Mouse (Mus musculus) hindlimb bud, embryonic 11.5 days (tissue): ENCODE results near the gene Tex26.

ENCODE experiments used
- DNase-seq: peaks from one replicate; pipeline ENCODE4 v3.0.0-alpha.2; 2012; ENCODE audit warnings: low read depth, low spot score; ENCODE audit errors: extremely low spot score

Gene Tex26

DNA sequence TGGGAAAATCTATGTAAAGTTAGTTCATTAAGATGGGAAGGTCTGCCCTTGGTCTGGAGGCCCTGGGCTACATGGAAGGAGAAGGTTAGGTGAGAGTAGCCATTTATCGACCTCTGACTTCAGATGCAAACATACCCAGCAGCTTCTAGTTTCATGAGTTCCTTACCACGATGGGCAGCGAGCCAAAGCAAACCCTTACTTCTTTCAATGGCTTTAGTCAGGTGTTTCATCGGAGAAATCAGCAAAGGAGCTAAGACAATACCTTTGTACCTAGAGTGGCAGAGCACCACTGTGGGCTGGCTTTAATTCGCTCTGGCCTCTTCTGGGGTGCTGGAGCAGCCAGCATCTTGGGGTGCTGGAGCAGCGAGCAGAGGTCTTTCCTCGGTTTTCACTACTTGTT lies 5.8 kb upstream of the Tex26 start:
- DNase-seq, result no peak

DNA sequence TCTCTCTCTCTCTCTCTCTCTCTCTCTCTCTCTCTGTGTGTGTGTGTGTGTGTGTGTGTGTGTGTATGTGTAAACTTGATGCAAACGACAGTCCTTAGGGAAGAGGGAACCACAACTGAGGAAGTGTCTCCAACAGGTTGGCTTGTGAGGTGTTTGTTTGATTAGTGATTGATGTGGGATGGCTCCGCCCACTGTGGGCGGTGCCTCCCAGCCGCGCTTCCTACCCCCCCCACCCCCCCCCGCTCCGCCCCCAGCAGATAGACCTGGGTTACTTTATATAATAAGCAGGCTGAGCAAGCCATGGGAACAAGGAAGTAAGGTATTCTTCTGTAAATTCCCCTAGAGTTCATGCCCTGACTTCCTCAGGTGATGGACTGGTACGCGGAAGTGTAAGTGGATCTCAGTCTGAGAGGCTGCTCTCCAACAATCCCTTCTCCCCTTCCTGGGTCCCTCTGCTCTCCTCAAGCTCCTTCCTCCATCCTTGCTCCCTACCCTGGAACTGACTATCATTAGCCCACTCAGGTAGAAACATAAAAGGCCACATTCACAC lies 5.2 kb upstream of the Tex26 start:
- no peak for DNase-seq

DNA sequence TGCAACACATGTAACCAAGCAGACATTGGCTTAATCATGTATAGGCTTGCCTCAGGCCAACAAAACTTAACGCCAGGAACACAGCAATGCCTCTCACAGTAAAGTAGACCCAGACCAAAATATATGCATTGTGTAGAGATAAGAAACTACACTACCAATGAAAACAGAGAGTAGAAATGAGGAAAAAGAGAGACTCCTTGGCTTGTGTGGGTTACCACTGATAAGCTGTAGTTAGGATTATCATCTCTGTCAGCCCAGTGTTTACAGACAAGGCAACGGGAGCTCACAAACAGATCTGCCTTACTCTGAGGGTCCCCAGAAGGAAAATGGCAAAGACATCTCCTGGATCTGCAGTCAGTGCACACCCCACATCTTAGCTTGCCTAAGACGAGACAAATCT lies 2.9 kb upstream of the Tex26 start:
- DNase-seq, result no peak

DNA sequence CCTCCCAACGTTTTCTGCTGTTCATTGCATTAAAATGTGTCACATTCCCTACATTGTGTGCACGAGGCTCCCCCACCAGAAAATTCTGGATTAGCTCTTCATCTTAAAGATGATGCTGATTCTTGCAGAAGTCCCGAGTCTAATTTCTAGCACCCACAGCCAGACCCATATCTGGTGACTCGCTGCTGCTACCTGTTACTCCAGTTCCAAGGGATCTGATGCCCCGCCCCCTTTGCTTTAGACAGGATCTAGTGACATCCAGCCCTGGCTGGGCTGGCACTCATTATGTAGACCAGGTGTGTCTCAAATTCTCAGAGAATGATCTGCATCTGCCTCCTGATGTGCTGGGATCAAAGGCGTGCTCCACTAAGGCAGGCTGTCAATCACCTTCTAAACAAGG lies 2.3 kb upstream of the Tex26 start:
- no peak for DNase-seq

DNA sequence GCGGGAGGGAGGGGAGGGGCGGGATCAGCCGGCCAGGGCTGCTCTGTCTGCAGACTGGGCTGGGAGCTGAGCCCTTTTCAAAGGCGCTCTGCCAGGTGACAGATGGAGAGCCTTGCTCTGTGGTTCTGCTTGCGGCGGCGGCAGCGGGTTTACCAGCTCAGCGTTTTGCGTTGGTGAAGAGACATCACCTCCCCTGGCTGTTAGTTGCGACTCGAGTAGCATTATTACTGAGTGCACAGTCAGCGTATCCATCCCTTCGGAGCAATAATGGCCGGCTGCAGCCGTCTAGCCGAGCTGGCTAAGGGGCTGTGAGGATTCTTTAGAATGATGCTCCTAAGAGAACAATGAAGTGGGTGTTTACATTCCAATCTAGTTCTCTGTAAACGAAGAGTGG lies 717 bp downstream of the Tex26 start:
- no peak for DNase-seq

DNA sequence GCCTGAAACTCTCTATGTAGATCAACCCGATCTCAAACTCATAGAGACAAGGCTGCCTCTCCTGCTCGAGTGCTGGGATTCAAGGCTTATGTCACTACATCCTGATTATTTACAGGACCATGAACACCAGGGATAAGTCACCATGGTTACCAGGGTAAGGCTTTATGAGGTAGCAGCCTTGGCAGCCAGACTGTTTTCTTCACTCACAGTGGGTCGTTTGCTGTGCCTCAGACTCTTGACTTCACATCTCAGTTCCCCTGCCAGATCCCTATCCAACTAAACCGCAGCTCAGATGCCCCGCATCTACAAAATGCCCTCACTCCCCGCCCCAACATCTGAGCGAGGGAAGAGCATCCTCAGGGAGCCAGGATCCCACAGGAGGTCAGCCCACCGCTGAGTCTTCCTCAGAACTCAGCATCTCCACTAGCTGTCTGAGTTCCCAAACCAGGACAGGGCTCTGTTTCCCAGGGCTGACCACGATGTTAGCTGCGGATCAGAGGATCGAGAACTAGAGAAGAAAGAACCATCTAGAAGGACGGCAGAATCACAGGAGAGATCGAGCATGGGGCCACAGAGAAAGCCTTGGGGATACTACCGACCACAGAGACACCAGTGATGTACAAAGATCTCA lies 2.3 kb downstream of the Tex26 start:
- DNase-seq, result no peak

DNA sequence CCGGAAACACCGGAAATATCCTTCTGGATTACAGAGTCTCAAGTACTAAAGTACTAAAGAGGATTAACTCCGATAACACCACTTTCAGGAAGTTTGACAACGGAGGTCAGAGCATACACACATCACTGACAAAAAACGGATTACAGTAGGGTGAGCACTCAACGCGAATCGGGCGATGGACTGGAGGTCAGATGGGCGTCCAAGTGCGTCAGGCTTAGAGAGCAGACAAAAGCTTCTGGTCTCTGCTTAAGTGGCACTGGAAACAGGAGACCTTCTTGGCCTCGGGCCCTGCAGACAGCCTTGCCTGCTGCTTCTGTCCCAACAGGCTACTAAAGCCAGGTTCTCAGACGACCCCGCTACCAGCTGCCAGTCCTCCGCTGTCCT lies 2.8 kb downstream of the Tex26 start:
- no peak for DNase-seq

DNA sequence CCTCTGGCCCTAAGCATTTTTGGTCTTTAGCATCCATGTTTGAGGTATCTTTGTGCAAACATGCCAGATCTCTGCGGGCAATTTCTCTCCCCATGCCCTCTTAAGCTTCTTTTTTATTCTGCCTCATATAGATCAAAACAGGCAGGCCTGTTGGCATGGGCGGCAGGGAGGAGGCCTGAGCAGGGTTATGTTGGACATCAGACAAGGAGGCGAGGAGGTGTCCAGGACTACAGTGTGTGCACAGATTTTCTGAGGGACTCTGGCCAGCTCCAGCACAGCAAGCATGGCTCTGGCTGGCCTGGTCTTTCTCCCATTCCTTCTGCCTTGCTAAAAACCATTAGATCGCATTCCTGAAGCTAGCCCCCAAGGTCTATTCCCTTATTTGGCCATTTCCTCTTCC lies 5.0 kb downstream of the Tex26 start:
- no peak for DNase-seq

DNA sequence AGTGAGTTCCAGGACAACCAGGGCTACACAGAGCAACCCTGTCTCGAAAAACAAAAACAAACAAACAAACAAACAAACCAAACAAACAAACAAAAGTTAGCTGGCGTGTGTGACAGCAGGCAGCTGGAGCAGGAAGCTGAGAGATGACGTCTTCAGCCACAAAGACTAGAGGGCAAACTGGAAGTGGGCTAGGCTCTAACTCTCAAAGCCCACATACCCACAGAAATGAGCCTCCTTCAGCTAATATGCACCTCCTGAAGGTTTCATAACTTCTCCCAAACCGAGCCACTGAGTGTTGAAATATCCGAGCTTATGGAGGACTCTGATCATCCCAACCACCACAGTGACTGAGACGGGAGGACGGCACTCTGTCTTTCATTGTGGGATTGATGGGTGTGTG lies 7.0 kb downstream of the Tex26 start:
- DNase-seq, result no peak

DNA sequence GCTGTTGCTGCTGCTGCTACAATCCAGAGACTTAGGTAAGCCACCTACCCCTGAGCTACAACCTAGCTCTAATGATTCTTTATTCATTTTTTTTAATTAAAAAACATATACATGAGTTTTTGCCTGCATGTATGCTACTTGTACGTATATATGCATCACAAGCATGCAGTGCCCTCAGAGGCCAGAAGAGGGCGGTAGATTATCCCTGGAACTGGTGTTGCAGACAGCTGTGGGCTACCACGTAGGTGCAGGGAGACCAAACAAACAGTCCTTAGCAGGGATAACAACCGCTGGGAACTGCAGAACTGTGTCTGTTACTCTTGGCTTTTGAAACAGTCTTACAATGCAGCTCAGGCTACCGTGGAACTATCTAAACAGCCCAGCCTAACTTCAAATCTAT lies 8.3 kb downstream of the Tex26 start:
- no peak for DNase-seq

DNA sequence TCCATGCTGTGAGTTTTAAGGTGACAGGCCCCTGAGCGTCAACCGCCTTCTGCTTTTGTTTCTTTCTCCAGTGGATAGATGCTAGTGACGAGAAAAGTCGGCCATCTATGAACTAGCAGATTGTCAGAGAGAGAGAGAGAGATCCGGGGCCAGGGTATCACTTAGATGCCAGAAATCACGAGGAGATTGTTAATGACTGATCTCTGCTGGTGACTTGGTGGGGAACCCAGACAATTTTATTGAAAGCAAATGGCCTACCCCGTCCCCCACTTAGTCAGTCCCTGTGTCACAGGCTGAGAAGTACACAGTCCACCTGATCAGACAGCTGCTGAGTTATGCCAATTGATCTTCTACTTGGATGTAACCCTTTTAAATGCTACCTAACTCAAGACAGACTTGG lies 9.9 kb downstream of the Tex26 start:
- no peak for DNase-seq

DNA sequence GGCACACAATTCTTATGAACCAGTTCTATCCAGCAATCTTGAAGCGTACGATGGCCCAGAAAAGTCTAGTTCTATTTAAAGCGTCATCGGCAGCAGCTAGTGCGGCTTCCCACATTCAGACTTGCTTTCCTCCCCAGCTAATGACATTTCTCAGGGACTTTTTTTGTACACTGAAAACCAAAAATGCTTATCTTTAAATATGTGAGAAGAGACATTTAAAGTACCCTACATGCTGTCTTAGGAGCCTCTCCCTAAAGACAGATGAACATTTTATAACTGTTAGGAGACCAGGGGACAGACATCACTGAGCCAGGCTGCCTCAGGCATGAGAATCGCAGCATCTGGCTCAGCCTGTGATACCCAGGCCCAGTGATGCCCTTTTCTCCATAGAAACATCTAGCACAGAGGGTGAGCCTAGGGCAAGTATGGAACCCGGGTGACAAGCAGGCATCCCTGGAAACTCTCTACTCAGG lies 11.8 kb downstream of the Tex26 start:
- no peak for DNase-seq

DNA sequence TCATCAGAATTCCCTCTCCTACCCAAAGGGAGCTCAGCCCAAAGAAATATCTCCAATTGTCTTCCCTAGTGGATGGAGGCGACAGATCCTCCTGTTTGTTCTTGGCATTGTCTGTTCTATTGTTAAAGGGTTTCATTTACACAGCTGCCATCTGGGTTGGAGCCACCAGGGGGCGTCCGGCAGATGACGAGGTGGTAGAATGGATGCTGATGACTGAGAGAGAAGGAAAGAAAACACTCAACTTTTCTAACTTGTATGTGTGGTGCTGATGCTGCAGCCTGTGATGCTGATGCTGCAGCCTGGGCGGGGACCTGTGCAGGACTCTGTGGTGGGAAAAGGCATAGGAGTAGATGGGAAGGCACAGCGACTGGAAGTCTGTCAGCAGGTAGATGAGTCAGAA lies 14.8 kb downstream of the Tex26 start:
- DNase-seq, result no peak

DNA sequence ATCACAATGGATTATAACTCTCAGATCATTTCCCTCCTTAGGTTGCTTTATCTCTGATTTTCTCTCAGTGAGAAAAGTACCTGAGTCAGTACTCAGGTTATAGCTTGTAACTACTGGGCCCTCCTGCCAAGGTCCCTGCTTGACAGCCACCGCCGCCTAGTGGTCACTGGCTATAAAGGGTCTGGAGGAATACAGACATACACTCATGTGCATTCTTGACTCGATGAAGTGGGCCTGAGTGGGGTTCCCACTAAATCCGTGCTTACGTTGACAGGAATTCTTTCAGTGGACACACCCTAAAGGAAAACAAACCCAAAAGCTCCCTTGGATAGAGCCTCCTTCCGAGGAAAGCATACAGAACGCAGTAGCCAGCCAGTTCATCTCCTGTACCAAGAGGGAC lies 17.1 kb downstream of the Tex26 start:
- DNase-seq, result no peak

DNA sequence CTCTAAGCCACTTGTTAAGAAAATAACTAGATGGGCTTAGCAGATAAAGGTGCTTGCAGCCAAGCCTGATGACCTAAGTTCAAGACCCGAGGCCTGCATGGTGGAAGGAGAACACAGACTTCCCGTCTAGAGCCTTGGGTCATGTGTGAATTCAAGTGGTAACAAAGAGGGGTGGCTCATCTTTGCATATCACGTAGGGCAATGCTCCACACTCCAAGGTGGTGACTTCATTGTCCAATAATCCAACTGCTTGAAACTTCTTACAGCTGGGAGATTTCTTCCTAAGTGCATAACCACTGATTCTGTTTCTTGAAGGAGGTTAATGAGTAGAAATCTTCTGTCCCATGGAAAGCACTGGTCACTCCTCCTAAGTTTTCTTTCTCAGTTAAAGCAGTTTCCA lies 22.6 kb downstream of the Tex26 start:
- DNase-seq, result no peak

DNA sequence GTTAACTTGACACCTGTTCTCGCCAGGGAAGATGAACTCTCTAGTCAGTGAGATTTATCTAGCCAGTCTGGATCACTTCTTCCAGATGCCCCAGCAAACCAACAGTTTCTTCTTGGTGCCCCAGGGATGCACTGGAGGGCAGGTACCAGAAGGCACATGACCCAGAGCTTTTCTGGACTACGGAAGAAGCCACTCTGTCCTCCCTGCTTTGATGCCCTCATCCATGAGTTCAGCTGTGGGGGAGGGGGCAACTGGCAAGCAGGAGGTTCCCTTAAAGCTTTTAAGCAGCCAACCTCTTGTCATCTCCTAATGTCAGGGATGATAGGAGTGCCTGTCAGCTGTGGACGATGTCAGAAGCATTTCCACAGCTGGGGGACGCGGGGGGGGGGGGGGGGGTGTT lies 25.8 kb downstream of the Tex26 start:
- no peak for DNase-seq

DNA sequence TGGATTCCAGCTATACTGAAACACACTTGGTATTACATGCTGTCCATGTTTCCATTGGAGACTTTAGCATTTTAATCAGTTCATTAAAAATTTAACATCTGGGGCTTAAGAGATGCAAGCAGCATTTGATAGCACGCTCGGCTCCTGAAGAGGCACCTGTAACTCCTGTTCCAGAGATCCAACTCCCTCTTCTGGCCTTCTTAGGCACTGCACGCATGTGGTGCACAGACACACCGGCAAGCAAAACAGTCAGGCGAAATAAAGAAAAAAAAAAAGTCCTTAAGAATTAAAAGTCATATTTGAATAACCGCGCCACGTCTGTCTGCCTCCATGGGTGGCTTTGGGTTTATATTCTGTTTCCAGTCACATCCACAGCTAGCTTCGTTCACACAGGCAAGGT lies 34.7 kb downstream of the Tex26 start:
- no peak for DNase-seq

DNA sequence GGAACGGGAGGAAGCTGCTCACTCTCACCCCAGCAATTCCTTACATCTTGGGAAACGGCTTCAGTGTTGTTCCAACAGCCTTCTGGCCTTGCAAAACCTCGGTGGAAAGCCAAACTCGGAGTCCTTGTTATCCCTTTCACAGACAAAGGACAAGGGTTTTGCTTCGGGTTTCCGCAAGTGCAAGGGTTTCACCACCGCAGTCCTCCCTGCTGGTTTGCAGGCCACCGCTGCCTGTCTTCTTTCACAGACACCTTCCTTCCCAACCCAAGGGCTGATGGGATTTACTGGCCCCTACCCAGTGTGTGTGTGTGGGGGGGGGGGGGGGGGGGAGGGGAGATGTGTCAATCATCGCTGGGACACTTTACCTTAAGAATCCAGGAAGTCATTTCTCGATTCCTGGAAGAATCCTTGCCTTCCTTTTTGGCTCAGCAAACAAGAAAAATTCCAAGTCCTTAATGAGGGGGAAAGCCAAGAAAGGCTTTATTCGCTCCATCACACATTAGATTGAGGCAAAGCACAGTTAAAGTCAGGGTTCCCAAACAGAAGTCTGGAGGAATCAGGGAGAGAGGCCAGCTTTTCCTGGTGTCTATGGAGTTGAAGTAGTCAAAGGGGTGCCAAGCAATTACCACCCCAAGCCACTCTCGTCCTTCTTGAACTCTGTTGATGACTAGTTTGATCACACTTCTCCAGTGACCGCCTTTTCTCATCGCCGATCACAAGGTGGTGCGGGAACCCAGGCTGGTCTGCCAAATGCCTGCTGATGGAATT lies 35.4 kb downstream of the Tex26 start:
- no peak for DNase-seq

DNA sequence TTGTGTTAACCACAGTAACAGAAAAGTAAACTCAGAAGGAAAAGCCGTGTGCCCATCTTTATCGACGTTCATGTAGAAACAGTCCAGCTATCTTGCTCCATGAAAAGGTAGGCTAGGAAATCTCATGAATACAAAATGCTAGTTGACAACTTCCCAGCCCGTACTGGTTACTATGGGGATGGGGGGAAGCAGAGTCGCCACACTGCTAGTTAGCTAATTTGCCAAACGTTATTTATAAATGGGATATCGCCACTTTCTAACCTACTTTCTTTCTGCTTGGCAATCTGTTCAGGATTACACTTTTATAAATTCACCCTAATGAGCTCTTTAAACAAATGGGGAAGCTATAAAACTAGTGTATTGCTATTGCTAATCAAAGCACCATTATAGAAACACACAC lies 42.5 kb downstream of the Tex26 start:
- no peak for DNase-seq

DNA sequence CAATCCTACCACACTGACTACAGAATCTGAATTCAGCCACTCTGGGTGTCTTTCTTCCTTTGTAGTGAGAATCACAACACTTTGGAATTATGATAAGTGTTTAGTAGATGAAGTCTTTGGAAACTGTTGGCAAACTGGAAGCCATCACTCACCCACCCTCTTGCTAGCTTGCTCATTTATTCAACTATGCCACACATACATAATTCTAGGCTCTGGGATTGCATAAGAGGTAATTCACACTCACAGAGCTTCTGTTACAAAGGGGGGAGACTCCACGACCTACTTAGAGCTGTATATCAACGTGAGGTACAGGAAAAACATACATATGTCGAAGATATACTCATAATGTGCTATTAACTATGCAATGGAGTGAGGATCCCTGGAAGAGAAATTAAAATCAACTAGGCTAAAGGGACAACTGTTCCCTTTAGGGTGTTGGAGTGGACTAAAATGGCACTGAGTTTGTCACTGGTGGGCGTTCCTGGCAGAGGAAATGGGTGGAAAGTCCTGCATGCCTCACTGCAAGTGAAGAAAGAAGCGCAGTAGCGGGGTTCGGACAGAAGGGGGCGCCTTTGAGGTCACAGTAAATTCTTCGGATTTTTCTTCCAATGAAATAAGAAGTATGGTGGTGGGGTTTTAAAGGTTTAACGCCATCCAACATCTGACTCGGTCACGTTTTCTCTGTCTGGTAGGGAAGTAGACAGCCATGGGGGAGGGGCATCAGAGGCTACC lies 44.0 kb downstream of the Tex26 start:
- no peak for DNase-seq

DNA sequence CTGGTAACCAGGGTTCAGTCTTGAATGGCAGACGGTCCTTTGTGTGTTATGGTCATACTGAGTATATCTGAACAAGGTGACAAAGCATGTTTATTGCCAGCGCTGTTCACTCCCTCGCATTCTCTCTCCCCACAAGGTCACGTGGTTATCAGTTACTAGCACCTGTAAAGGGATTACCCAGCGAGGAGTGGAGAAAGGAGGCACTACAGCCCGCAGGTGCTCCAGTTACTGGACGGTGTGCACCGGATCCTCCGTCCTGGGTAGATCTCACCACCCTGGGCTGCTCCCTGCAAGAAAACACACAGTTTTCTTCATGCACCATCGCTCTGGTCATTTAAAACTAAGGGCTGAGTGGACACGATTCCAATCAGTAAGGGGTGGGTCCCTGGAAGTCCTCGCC lies 44.8 kb downstream of the Tex26 start:
- DNase-seq, result no peak

DNA sequence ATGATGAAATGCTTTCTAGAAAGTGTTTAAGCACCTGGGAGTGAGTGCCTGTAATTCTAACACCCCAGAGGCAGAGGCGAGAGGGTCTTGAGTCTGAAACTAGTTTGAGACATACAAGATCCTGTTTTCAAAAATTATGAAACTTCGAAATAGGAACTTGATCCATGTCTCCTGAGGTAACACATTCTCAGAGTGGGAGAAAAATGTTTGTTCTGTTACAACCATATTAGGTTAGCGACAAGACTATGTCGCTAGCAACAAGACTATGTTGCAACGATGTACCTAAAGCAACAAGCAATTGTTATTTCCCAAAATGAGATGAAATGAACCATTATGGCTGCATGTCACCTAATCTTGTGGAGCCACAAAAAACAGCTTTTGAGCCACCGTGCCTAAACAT lies 46.0 kb downstream of the Tex26 start:
- no peak for DNase-seq
